Mouse (Mus musculus): ENCODE data around the gene Gm26741.
"Not testable (repeated sequence)": the region's sequence is repeated elsewhere in the genome, so short reads cannot be mapped to it uniquely, and the experiment has no call there.

DNA sequence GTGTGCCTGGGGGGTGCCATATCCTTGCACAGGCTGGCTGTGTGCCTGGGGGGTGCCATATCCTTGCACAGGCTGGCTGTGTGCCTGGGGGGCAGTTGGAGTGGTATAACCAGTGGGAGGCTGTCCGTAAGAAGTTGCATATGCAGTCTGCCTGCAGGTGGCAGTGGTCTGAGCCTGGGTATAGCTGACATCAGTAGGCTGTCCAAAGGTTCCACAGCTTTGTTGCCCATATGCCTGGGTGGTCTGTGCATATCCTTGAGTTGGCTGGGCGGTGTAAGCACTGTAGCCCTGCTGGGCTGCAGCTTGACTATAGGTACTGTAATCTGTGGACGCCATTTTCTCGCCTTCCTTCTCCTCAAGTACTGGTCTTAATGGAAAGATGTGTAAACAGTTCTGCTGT is 15.2 kb upstream of the Gm26741 start:
- TF ChIP-seq EP300 (optimal IDR thresholded peaks at IDR 0.05): not testable (repeated sequence)
- TF ChIP-seq CTCF (IDR thresholded peaks at IDR 0.05; ENCODE audit: low read depth): peak; percentile 41
